Mouse (Mus musculus) hindbrain, embryonic 16.5 days (tissue): ENCODE measurements around the gene Pip4k2c. TPM values are rescaled to one million over a fixed set of nuclear protein-coding genes. Genes with fewer than 3 reads are reported as not detected.

Experiments used
- ATAC-seq: fragments of 200-750 bp; cut with Nextera tagmentation; 2 replicates; pipeline ENCODE4 v1.8.0; 2017; ENCODE audit warnings: moderate TSS enrichment, moderate library complexity
- H3K27ac ChIP-seq: fragments of 300-500 bp; sonication (generic); 2 replicates; pipeline ENCODE4 v1.5.1; 2014; ENCODE audit warnings: low read depth, mild to moderate bottlenecking, control low read depth, low read length, moderate library complexity
- H3K27me3 ChIP-seq: fragments of 300-500 bp; sonication (generic); replicated peaks from 2 replicates; pipeline ENCODE4 v1.6.1; 2014; ENCODE audit warnings: low read length; ENCODE audit not compliant: control insufficient read depth, insufficient read depth
- H3K36me3 ChIP-seq: fragments of 300-500 bp; sonication (generic); 2 replicates; pipeline ENCODE4 v1.6.1; 2014; ENCODE audit warnings: mild to moderate bottlenecking, low read length, moderate library complexity, mixed read lengths; ENCODE audit not compliant: control insufficient read depth, insufficient read depth
- H3K4me1 ChIP-seq: fragments of 300-500 bp; sonication (generic); 2 replicates; pipeline ENCODE4 v1.6.1; 2014; ENCODE audit warnings: low read depth, low read length; ENCODE audit not compliant: control insufficient read depth, insufficient read depth
- H3K4me2 ChIP-seq: fragments of 300-500 bp; sonication (generic); 2 replicates; pipeline ENCODE4 v1.6.1; 2014; ENCODE audit warnings: mild to moderate bottlenecking, low read length, control low read depth, moderate library complexity
- H3K4me3 ChIP-seq: fragments of 300-500 bp; sonication (generic); 2 replicates; pipeline ENCODE4 v1.5.1; 2014; ENCODE audit warnings: mild to moderate bottlenecking, low read length, control low read depth, moderate library complexity
- H3K9ac ChIP-seq: fragments of 300-500 bp; sonication (generic); 2 replicates; pipeline ENCODE4 v1.6.1; 2014; ENCODE audit warnings: low read depth, mild to moderate bottlenecking, control low read depth, low read length, moderate library complexity
- H3K9me3 ChIP-seq: fragments of 300-500 bp; sonication (generic); 2 replicates; pipeline ENCODE4 v1.6.1; 2014; ENCODE audit warnings: mild to moderate bottlenecking, low read length, moderate library complexity; ENCODE audit not compliant: control insufficient read depth
- WGBS: fragments of 180-500 bp; shearing (Covaris S2); extraction: QIAGEN DNeasy Blood & Tissue Kit; methylation state at CpG from one replicate; pipeline ENCODE4 v1.1.7; 2014; 5-methylcytosine and 5-hydroxymethylcytosine counted together
- polyA plus RNA-seq: library from polyadenylated mRNA; unstranded; fragments of >200 nt; fragmentation: Nextera tagmentation; extraction: Ambion mirVana; gene quantifications from 2 replicates; pipeline ENCODE4 v1.2.1, GENCODE M21; 2015

Pip4k2c gene
- polyA plus RNA-seq, 1 experiment from 2014 or later: 20.5 TPM

GRCm38 (mm10) chr10:127230693-127231092, 19.3 kb upstream of the Pip4k2c start:
- no peak overlapping the region for H3K27ac ChIP-seq
- WGBS: 92% methylated on average over 12 of the region's 12 CpGs
- ATAC-seq: no peak

GRCm38 (mm10) chr10:127228897-127229296, 17.5 kb upstream of the Pip4k2c start:
- no peaks in the 10 kb centered on the region for H3K4me1 ChIP-seq
- no peak overlapping the region for H3K4me3 ChIP-seq
- H3K4me2 ChIP-seq: no peak overlapping the region
- no peak overlapping the region for H3K9ac ChIP-seq
- peak; percentile 54 for ATAC-seq
- no peaks in the 10 kb centered on the region for H3K27me3 ChIP-seq
- H3K9me3 ChIP-seq: no peaks in the 10 kb centered on the region
- H3K36me3 ChIP-seq: peaks cover 45% of the 10 kb centered on the region
- H3K27ac ChIP-seq: no peak overlapping the region
- 27% methylated on average over 4 of the region's 4 CpGs for whole genome bisulfite sequencing

More at GRCm38 (mm10) chr10:127230693-127231092, 19.3 kb upstream of the Pip4k2c start:
- Histone ChIP-seq H3K4me2 (no peak overlapping the region), H3K36me3 (peaks cover 47% of the 10 kb centered on the region), H3K27me3 (no peaks in the 10 kb centered on the region), H3K9ac (no peak overlapping the region), H3K4me3 (no peak overlapping the region), H3K9me3 (no peaks in the 10 kb centered on the region), H3K4me1 (no peaks in the 10 kb centered on the region)

GRCm38 (mm10) chr10:127227163-127227562, 15.8 kb upstream of the Pip4k2c start:
- Histone ChIP-seq H3K27ac (no peak overlapping the region), H3K4me2 (no peak overlapping the region), H3K4me3 (no peak overlapping the region), H3K36me3 (peaks cover 35% of the 10 kb centered on the region), H3K4me1 (no peaks in the 10 kb centered on the region), H3K27me3 (no peaks in the 10 kb centered on the region), H3K9me3 (no peaks in the 10 kb centered on the region), H3K9ac (no peak overlapping the region)
- no peak for ATAC-seq
- whole genome bisulfite sequencing: 89% methylated on average over 8 of the region's 8 CpGs

GRCm38 (mm10) chr10:127226318-127226895, 15.0 kb upstream of the Pip4k2c start:
- Histone ChIP-seq H3K9ac (no peak overlapping the region), H3K27me3 (no peaks in the 10 kb centered on the region), H3K9me3 (no peaks in the 10 kb centered on the region), H3K4me1 (no peaks in the 10 kb centered on the region), H3K4me3 (no peak overlapping the region), H3K4me2 (no peak overlapping the region), H3K36me3 (peaks cover 32% of the 10 kb centered on the region), H3K27ac (no peak overlapping the region)
- ATAC-seq: no peak
- 67% methylated on average over 8 of the region's 8 CpGs for WGBS

GRCm38 (mm10) chr10:127225732-127226131, 14.3 kb upstream of the Pip4k2c start:
- no peak overlapping the region for H3K9ac ChIP-seq
- WGBS: 28% methylated on average over 10 of the region's 10 CpGs
- ATAC-seq: no peak

GRCm38 (mm10) chr10:127225213-127225612, 13.8 kb upstream of the Pip4k2c start:
- H3K9ac ChIP-seq: no peak overlapping the region
- no peak for ATAC-seq
- no peaks in the 10 kb centered on the region for H3K27me3 ChIP-seq
- no peak overlapping the region for H3K4me3 ChIP-seq
- H3K9me3 ChIP-seq: no peaks in the 10 kb centered on the region
- H3K27ac ChIP-seq: no peak overlapping the region
- H3K4me2 ChIP-seq: no peak overlapping the region
- WGBS: 29% methylated on average over 6 of the region's 6 CpGs
- H3K4me1 ChIP-seq: no peaks in the 10 kb centered on the region
- H3K36me3 ChIP-seq: peaks cover 25% of the 10 kb centered on the region

More at GRCm38 (mm10) chr10:127225732-127226131, 14.3 kb upstream of the Pip4k2c start:
- Histone ChIP-seq H3K4me3 (no peak overlapping the region), H3K36me3 (peaks cover 29% of the 10 kb centered on the region), H3K9me3 (no peaks in the 10 kb centered on the region), H3K27ac (no peak overlapping the region), H3K4me2 (no peak overlapping the region), H3K27me3 (no peaks in the 10 kb centered on the region), H3K4me1 (no peaks in the 10 kb centered on the region)

- Histone ChIP-seq H3K9me3 (no peaks in the 10 kb centered on the region), H3K27ac (no peak overlapping the region), H3K27me3 (no peaks in the 10 kb centered on the region), H3K9ac (no peak overlapping the region), H3K4me3 (no peak overlapping the region), H3K4me1 (no peaks in the 10 kb centered on the region), H3K36me3 (no peaks in the 10 kb centered on the region), H3K4me2 (no peak overlapping the region)
- WGBS: 84% methylated on average over 2 of the region's 2 CpGs
- ATAC-seq: no peak
Observed at GRCm38 (mm10) chr10:127218339-127218738, 7.0 kb upstream of the Pip4k2c start.

- no peak for ATAC-seq
- Histone ChIP-seq H3K9ac (no peak overlapping the region), H3K4me2 (no peak overlapping the region)
Observed at GRCm38 (mm10) chr10:127217177-127217576, 5.8 kb upstream of the Pip4k2c start.

GRCm38 (mm10) chr10:127216456-127216855, 5.1 kb upstream of the Pip4k2c start:
- H3K4me3 ChIP-seq: no peak overlapping the region
- no peaks in the 10 kb centered on the region for H3K4me1 ChIP-seq
- H3K9ac ChIP-seq: no peak overlapping the region
- H3K27ac ChIP-seq: no peak overlapping the region
- no peaks in the 10 kb centered on the region for H3K9me3 ChIP-seq
- no peaks in the 10 kb centered on the region for H3K36me3 ChIP-seq
- no peaks in the 10 kb centered on the region for H3K27me3 ChIP-seq
- no peak overlapping the region for H3K4me2 ChIP-seq
- 95% methylated on average over 11 of the region's 11 CpGs for WGBS
- no peak for ATAC-seq

More at GRCm38 (mm10) chr10:127217177-127217576, 5.8 kb upstream of the Pip4k2c start:
- Histone ChIP-seq H3K4me3 (no peak overlapping the region), H3K27ac (no peak overlapping the region), H3K27me3 (no peaks in the 10 kb centered on the region), H3K9me3 (no peaks in the 10 kb centered on the region), H3K4me1 (no peaks in the 10 kb centered on the region), H3K36me3 (no peaks in the 10 kb centered on the region)
